Mouse (Mus musculus) heart, embryonic 10.5 days (tissue): ENCODE measurements at regions not wholly inside any gene's neighbourhood (a gene's known extent, or its start where the extent isn't known, plus 50 kb on each side); places are given as distances from the start of the nearest gene placed in this dataset.

Source experiments
- DNase-seq: peaks from one replicate; pipeline ENCODE4 v3.0.0-alpha.2; 2017; ENCODE audit warnings: low spot score
- H3K27ac ChIP-seq: fragments of 300-500 bp; sonication (generic); 2 replicates; pipeline ENCODE4 v1.5.1; 2016; ENCODE audit warnings: mild to moderate bottlenecking
- H3K27me3 ChIP-seq: fragments of 300-500 bp; sonication (generic); 2 replicates; pipeline ENCODE4 v1.6.1; 2016; ENCODE audit warnings: mild to moderate bottlenecking; ENCODE audit not compliant: poor library complexity, insufficient read depth, severe bottlenecking
- H3K36me3 ChIP-seq: fragments of 300-500 bp; sonication (generic); 2 replicates; pipeline ENCODE4 v1.6.1; 2016; ENCODE audit warnings: mild to moderate bottlenecking, moderate library complexity
- H3K4me1 ChIP-seq: fragments of 300-500 bp; sonication (generic); 2 replicates; pipeline ENCODE4 v1.6.1; 2016; ENCODE audit warnings: mild to moderate bottlenecking
- H3K4me3 ChIP-seq: fragments of 300-500 bp; sonication (generic); 2 replicates; pipeline ENCODE4 v1.5.1; 2016; ENCODE audit warnings: mild to moderate bottlenecking, moderate library complexity
- H3K9me3 ChIP-seq: fragments of 300-500 bp; sonication (generic); 2 replicates; pipeline ENCODE4 v1.6.1; 2016; ENCODE audit warnings: mild to moderate bottlenecking, moderate library complexity
- WGBS: fragments of 180-500 bp; shearing (Covaris S2); methylation state at CpG from one replicate; pipeline ENCODE4 v1.1.7; 2016; 5-methylcytosine and 5-hydroxymethylcytosine counted together

DNA sequence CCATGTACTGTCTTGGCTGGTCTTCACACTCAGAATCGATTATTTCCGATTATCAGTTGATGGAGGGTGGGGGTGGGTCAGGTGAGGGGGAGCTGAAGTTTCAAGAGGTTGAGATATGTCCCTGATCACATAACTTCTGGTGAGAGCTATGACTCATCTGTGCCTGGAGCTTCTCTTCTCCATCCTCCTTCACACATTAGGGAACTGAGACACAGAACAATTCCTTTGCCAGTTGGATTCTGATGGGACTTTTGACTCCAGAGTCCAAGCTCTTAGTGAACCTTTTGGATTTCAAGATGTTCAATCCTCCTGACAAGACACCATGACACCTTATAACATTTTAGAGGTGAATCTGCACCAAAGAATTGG, 196.2 kb downstream of the Stk31 start:
- Histone ChIP-seq H3K4me3 (no peak overlapping the region), H3K9me3 (no peaks in the 10 kb centered on the region), H3K36me3 (no peaks in the 10 kb centered on the region), H3K27me3 (no peaks in the 10 kb centered on the region), H3K4me1 (peaks cover 34% of the 10 kb centered on the region), H3K27ac (no peak overlapping the region)
- DNase-seq, result no peak
- 61% methylated on average over 2 of the region's 2 CpGs for WGBS

DNA sequence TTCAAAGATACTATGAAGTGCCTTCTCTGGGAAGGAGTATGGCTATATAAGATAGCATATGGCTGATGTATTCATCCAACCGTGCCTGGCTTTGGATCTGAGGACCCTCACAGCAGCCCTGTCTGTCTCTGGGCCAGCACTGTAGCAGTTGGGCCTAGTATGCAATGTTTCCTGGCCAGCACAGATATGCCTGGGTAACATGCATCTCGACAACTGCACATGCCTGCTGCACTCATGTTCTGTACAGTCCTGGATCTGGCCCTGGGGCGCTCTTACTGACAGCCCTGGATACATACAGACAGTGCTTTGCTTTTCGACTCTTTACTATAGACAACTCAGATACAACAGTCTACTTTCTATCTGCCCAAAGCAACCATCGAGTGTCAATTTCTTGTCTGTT, 197.3 kb downstream of the Stk31 start:
- Histone ChIP-seq H3K9me3 (no peaks in the 10 kb centered on the region), H3K27me3 (no peaks in the 10 kb centered on the region), H3K4me3 (no peak overlapping the region), H3K36me3 (no peaks in the 10 kb centered on the region), H3K27ac (no peak overlapping the region), H3K4me1 (peaks cover 34% of the 10 kb centered on the region)
- no peak for DNase-seq
- 65% methylated on average over 5 of the region's 5 CpGs for WGBS

DNA sequence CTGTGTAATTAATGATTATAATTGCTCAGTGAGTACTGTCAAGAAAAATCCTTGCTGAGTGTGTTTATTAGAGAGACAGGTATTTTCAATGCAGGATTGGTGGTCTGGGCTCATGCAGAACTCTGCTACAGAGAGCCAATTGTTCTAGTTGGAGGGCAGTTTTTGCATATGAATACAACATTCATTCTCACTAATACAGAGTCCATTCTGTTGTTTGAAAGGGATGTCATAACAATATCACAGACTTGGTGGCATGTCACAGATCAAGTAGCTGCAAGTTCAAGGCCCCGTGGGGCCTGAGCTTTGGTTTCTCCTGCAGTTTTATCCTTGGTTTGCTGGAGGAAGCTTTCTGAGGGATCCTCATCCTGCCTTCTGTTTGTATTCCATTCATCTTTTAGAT, 207.8 kb downstream of the Stk31 start:
- Histone ChIP-seq H3K4me3 (no peak overlapping the region), H3K36me3 (no peaks in the 10 kb centered on the region), H3K9me3 (no peaks in the 10 kb centered on the region), H3K27ac (no peak overlapping the region), H3K27me3 (no peaks in the 10 kb centered on the region), H3K4me1 (no peaks in the 10 kb centered on the region)
- 87% methylated on average over 1 of the region's 1 CpGs for WGBS
- peak; percentile 25 for DNase-seq

DNA sequence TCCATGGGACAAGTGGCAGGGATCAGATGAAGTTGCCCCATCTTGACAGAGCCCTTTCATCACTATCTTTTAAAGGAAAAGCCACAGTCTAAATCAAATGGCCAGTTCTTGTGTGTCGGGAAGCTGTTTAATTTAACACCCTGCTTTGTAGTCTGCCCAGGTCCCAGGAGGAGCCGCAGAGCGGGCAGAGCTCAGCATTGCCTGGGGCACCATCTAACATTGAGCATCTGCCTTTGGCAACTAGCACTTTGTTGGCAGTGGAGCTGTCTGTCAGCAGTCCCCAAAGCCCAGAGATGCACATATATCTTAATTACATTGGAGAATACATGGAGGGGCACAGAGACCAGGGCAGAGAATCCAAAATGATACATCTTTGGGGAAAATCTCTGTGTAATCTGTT, 208.4 kb downstream of the Stk31 start:
- Histone ChIP-seq H3K27me3 (no peaks in the 10 kb centered on the region), H3K27ac (no peak overlapping the region), H3K4me1 (no peaks in the 10 kb centered on the region), H3K9me3 (no peaks in the 10 kb centered on the region), H3K36me3 (no peaks in the 10 kb centered on the region), H3K4me3 (no peak overlapping the region)
- 54% methylated on average over 3 of the region's 3 CpGs for WGBS
- peak; percentile 42 for DNase-seq

DNA sequence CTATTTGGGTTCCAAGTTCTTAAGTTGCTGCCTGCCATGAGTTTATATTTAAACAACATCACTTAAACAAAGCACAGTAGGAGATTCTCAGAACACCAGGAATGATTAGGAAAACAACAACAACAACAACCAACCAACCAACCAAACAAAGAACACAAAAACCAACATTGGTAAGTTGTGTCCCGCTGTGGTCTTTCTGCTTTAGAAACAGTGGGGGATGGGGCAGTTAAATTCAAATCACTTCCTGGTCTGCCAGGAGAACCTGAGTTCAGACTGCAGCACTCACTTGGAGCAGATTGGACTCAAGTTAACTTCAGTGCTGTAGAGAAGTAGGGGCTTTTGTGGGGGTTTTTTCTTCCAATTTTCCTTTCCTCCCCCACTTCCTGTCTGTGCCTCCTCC, 210.6 kb downstream of the Stk31 start:
- Histone ChIP-seq H3K27me3 (no peaks in the 10 kb centered on the region), H3K27ac (no peak overlapping the region), H3K4me3 (no peak overlapping the region), H3K4me1 (no peaks in the 10 kb centered on the region), H3K36me3 (no peaks in the 10 kb centered on the region), H3K9me3 (no peaks in the 10 kb centered on the region)
- DNase-seq, result peak; percentile 19
- WGBS, result 0% methylated on average over 1 of the region's 1 CpGs

DNA sequence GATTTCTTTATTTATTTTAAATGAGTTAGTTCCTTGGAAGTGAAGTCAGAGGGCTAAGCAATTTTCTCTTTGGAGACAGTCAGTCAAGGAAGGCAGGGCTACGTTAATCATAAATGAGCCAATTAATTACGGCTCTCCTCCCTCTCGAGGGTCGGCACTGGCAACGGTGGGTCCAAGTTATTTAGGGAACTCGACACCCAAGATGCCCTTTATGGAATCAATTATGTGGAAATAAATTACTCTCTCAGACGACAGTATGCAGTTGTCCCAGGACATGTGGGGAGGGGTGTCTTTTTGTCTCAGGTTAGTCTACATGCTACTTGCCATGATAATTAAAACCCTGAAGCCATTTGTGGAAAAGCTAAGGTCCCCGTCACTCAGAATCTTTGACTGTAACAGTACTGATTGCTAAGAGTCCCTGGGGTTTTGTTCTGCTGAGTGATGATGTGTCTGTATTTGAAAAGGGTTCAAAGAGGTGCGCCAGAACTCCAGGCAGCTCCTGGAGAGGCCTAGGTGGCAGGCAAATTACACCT, 211.3 kb downstream of the Stk31 start:
- Histone ChIP-seq H3K4me1 (no peaks in the 10 kb centered on the region), H3K27ac (no peak overlapping the region), H3K9me3 (no peaks in the 10 kb centered on the region), H3K27me3 (no peaks in the 10 kb centered on the region), H3K36me3 (no peaks in the 10 kb centered on the region), H3K4me3 (no peak overlapping the region)
- WGBS, result 60% methylated on average over 9 of the region's 9 CpGs
- peak; percentile 38 for DNase-seq

DNA sequence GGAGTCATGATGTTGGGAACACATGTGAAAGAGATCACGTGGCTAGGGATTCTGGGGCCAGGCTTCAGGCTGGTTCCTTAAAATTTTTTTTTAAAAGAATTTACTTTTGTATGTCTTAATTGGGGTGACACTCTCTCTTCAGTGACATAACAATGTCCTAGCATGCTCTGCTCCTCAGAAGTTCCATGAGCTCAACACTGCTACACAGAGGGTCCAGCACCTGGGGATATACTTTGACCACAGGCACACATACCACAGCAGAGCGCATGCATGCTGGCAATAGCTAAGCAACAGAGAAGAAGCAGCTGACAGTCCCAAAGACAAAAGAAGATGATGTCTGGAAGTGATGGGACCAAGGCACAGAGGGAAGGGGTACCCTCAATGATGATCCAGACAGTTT, 198.4 kb upstream of the Npy start:
- Histone ChIP-seq H3K4me3 (no peak overlapping the region), H3K27me3 (no peaks in the 10 kb centered on the region), H3K36me3 (no peaks in the 10 kb centered on the region), H3K9me3 (no peaks in the 10 kb centered on the region), H3K4me1 (no peaks in the 10 kb centered on the region), H3K27ac (no peak overlapping the region)
- WGBS, result 90% methylated on average over 2 of the region's 2 CpGs
- no peak for DNase-seq

DNA sequence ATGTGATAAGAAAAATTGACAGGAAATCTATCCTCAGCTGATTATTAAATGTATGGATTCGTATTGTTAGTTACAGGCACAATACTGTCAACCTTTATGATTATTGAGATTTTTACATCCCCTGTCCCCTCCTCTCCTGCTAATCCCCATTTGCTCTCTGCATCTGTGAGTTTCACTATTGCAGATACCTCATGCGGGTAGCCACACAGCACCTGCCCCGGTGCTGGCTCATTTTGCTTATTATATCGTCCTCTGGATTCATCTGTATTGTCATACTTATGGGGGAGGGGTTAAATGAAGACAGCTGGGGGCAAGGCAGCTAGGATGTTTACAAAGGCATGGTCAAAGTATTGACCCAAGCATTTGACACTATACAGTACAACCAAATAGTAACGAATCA, 197.9 kb upstream of the Npy start:
- Histone ChIP-seq H3K4me3 (no peak overlapping the region), H3K27ac (no peak overlapping the region), H3K4me1 (no peaks in the 10 kb centered on the region), H3K9me3 (no peaks in the 10 kb centered on the region), H3K27me3 (no peaks in the 10 kb centered on the region), H3K36me3 (no peaks in the 10 kb centered on the region)
- DNase-seq, result no peak
- 84% methylated on average over 5 of the region's 5 CpGs for WGBS

DNA sequence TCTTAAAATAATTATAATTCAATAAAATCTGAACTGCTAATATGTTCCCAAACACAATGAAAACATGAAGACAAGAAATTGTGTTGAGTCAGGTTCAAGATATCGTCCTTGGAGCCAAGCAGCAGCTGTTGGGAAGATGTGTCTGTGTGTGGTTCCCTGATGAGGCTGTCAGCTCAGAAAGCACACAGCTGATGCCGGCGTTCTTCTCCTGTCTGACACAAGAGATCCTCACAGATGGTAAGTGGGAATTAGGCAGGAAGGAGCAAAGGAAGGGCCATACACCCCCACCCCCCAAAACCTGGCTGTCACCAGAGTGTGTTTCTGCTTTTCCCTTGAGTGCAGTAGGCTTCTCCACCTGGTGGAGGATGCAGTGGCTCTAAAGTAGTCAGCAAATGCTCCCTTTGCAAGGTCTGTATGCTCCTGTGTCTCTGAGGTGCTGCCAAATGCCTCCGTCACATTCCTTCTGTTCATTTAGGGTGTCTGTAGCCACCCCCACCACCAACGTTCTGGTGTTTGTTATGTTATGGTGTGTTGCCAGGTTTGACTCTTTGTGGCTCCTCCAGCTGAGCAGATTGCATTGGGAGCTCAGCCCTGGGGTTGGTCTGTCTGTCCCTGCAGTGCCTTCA, 188.9 kb upstream of the Npy start:
- WGBS, result 38% methylated on average over 5 of the region's 5 CpGs
- no peaks in the 10 kb centered on the region for H3K27me3 ChIP-seq
- no peak overlapping the region for H3K4me3 ChIP-seq
- no peaks in the 10 kb centered on the region for H3K36me3 ChIP-seq
- no peak overlapping the region for H3K27ac ChIP-seq
- DNase-seq, result no peak
- peaks cover 10% of the 10 kb centered on the region; the same call in 1 of the 2 replicates for H3K4me1 ChIP-seq
- no peaks in the 10 kb centered on the region for H3K9me3 ChIP-seq

DNA sequence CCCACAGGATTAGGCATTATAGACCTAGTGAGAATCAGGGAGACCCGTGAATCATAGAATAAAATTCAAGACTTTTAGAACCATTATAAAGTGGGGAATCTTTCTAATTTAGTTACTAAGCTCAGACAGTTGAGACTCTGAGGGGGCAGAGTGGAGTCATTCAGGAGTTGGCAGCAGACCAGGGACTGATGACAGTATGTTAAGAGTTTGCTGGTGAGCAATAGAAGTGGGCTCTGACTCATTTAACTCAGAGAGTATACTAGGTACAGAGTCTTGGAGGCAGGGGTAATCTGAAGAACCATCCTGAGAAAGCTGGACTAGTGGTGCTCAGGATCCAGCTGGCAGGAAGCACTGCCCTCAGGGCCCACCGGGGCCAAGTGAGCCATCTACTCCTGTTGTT, 184.9 kb upstream of the Npy start:
- Histone ChIP-seq H3K36me3 (no peaks in the 10 kb centered on the region), H3K9me3 (no peaks in the 10 kb centered on the region), H3K4me1 (peaks cover 10% of the 10 kb centered on the region; the same call in 1 of the 2 replicates), H3K27me3 (no peaks in the 10 kb centered on the region), H3K27ac (no peak overlapping the region), H3K4me3 (no peak overlapping the region)
- DNase-seq, result no peak
- 84% methylated on average over 2 of the region's 2 CpGs for WGBS

DNA sequence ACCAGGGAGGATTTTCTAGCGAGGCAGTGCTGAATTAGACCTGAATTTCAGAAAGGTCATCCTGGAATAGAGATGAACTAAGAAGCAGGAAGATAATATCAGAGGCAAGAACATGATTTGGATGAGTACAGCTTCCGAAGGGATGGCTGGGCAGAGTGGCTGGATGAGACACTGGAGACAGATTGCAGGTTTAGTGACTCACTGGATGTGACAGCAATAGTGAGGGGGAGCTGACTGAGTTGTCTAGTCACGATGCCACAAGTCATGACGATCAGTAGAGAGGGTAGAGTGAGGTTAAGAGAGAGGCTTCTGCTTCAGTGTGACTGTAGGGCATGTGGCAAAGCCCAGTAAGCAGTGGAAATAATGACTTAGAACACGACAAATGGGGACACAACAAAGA, 181.3 kb upstream of the Npy start:
- no peaks in the 10 kb centered on the region for H3K36me3 ChIP-seq
- no peaks in the 10 kb centered on the region for H3K27me3 ChIP-seq
- WGBS, result 79% methylated on average over 5 of the region's 5 CpGs
- H3K9me3 ChIP-seq, result no peaks in the 10 kb centered on the region
- H3K4me3 ChIP-seq, result no peak overlapping the region
- no peak overlapping the region for H3K27ac ChIP-seq
- DNase-seq, result no peak
- no peaks in the 10 kb centered on the region for H3K4me1 ChIP-seq

DNA sequence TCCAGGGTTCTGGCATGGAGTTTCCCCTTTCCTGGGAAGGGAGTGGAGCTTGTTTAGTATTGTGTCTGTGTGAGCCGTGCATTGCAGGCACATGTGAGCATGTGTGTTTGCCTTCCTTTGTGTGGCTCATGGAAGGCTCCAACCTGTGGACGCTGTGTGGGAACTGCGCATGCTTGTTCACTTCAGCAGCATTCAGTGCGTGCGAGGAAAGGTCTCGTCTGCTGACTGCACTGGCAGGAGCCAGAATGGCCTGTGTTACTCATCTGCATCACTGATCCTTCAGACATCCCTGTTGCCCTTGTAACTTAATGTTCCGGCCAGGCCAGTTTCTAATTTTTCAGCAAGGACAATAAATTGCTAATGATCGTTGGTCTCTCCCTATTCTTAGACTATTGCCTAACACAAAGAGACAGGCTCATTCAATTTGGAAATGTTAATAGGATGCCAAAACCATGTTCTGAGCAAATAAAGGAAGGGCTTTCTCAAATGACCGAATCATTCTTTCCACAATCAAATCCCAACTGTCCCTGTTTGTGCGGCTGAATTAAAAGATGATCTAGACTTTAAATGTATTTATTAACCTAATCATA, 167.9 kb upstream of the Npy start:
- no peaks in the 10 kb centered on the region for H3K9me3 ChIP-seq
- no peak overlapping the region for H3K27ac ChIP-seq
- no peaks in the 10 kb centered on the region for H3K36me3 ChIP-seq
- no peak for DNase-seq
- no peak overlapping the region for H3K4me3 ChIP-seq
- whole genome bisulfite sequencing, result 83% methylated on average over 10 of the region's 10 CpGs
- H3K4me1 ChIP-seq, result no peaks in the 10 kb centered on the region
- H3K27me3 ChIP-seq, result no peaks in the 10 kb centered on the region

DNA sequence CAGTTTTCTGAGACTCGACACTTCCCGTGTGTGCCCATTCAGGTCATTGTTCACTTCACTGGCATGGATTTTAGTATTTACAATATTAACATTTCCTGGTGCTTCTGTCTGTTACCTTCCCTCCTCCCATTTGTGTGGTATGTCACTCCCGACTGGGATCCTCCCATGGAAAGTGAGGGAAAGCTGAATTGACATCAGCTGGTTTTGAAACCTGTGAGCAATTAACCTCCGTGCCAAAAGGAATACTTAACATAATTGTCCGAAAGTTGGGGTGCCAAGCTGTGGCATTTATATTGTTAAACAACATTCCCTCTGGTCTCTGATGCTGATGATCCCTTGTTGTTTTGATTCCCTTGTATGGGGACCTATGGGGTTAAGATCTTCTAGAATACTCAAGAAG, 167.3 kb upstream of the Npy start:
- Histone ChIP-seq H3K9me3 (no peaks in the 10 kb centered on the region), H3K36me3 (no peaks in the 10 kb centered on the region), H3K27ac (no peak overlapping the region), H3K4me1 (no peaks in the 10 kb centered on the region), H3K27me3 (no peaks in the 10 kb centered on the region), H3K4me3 (no peak overlapping the region)
- no peak for DNase-seq
- WGBS, result 73% methylated on average over 5 of the region's 5 CpGs
